Mouse (Mus musculus): ENCODE data around the gene Scnn1a.
"Not testable (repeated sequence)": the region's sequence is repeated elsewhere in the genome, so short reads cannot be mapped to it uniquely, and the experiment has no call there.

Scnn1a gene

GRCm38 (mm10) chr6:125320323-125320722 is at the start of gene Scnn1a:
TSS of gene Scnn1a (plus strand) at chr6:125320659.
- peak; percentile 71 for DNase-seq

DNA sequence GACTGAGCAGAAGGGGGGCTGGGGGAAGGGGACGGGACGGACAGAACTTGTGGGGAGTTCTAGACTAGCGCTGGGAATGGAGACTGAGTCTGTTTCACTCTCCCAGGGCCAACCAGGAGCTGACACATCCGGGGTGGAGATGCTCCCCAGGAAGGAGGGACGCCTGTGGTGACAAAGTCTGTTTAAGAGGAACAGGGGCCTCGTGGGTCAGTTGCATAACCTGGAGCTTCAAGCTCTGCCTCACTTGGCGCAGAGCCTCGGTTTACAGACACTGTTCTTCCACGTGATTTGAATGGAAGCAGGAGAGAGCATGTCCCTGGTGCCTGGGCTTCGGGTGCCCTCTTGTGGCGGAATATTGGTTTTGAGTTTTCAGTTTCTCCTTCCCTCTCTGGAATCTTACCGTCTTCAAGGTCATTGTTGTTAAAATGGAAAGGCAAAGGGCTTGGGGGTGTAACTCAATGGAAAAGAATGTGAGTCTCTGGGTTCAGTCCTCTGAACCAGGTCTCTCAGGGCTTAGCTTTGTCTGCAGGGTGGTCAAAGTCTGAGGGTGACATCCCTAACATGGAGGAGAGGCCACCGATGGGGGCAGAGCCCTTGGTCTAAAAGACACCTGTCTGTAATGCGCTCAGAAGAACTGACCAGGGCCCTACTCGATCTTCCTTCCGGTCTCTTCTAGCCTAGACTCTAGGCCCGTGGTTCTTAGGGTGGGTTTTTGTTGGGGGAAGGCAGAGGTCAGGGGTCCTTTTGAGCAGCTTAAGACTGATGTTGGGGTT is 48.8 kb upstream of the Scnn1a start:
- DNase-seq, result peak; percentile 96

GRCm38 (mm10) chr6:125272228-125272785 is 48.2 kb upstream of the Scnn1a start:
- DNase-seq, result no peak

DNA sequence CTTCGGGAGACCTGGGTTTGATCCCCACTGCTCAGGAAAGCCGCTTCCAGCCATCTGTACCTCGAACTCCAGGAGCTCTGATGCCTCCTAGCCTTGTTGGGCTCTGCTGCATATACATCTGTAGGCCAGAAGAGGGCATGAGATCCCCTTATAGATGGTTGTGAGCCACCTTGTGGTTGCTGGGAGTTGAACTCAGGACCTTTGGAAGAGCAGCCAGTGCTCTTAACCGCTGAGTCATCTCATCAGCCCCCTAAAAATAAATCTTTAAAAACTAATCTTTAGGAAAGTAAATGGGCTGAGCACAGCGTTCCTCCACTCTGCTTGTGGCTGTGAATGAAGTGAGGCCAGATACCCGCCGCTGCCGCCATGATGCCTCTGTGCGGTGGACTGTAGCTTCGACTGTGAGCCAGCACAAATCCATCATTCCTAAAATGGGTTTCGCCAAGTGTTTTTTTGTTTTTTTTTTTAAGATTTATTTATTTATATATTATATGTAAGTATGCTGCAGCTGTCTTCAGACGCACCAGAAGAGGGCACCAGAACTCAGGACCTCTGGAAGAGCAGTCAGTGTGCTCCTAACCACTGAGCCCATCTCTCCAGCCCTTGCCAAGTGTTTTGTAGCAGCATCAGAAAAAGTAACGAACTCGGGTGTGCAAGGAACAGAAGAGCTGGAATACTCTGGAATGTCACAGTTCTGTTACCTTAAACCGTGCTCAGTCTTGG is 45.5 kb upstream of the Scnn1a start:
- peak; percentile 79 for DNase-seq

GRCm38 (mm10) chr6:125279729-125280128 is 40.7 kb upstream of the Scnn1a start:
- DNase-seq, result no peak

DNA sequence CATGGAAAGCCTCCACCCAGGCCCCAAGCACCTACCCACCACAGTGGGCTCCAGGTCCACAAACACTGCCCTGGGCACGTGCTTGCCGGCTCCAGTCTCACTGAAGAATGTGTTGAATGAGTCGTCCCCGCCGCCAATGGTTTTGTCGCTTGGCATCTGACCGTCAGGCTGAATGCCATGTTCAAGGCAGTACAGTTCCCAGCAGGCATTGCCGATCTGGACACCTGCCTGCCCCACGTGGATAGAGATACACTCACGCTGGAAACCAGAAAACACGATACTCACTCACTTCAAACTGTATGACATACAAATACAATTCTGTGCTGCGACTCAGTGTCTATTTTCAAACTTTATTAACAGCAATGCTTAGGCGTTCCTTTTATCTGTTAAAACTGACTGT is 37.7 kb upstream of the Scnn1a start:
- not testable (repeated sequence) for DNase-seq

- DNase-seq, result no peak
These were observed 36.2 kb upstream of the Scnn1a start for GRCm38 (mm10) chr6:125284250-125284649.

- no peak for DNase-seq
These were observed 35.7 kb upstream of the Scnn1a start for GRCm38 (mm10) chr6:125284751-125285150.

GRCm38 (mm10) chr6:125285890-125286289 is 34.6 kb upstream of the Scnn1a start, which contains the start of gene Tuba3a:
TSS of gene Tuba3a (minus strand) at chr6:125286042.
- no peak for DNase-seq

DNA sequence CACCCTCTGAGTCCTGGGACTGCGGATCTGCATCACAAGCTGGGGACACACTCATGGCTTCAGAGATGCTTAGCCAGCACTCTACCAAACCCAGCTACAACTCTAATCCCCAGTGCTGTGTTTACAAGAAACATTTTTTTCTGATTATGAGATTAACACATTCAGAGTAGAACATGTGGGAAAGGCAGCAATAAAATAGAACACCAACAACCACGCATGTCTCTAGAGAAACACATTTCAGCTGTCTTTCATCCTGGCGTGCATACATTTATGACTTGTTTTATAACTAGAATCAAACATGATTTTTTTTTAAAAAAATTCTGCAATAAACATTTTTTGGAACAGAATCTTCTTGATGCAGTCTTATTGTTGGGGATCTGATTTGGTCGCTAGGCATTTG is 33.5 kb upstream of the Scnn1a start:
- DNase-seq, result no peak

- DNase-seq, result no peak
These were observed 31.7 kb upstream of the Scnn1a start for GRCm38 (mm10) chr6:125288730-125289129.

DNA sequence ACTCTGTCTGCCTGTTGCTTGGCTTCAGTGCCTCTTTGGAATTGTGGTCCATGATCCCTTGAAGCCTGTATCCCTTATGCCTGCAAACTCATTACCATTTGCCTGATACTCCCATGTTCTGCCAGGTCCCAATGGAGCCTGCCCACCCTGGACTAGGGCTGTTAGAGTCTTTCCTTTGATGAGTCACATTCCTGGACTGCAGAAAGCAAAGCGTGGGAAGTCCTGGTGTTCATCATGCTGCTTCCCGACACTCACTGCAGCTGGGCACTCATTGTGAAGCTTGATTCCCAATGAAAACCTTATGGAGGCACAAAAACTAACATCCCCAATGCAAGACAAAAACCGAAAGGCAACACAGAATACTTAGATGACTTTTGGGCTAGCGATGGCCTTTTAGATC is 29.1 kb upstream of the Scnn1a start:
- DNase-seq, result no peak

GRCm38 (mm10) chr6:125292256-125292655 is 28.2 kb upstream of the Scnn1a start:
- no peak for DNase-seq

GRCm38 (mm10) chr6:125294049-125294448 is 26.4 kb upstream of the Scnn1a start:
- no peak for DNase-seq

DNA sequence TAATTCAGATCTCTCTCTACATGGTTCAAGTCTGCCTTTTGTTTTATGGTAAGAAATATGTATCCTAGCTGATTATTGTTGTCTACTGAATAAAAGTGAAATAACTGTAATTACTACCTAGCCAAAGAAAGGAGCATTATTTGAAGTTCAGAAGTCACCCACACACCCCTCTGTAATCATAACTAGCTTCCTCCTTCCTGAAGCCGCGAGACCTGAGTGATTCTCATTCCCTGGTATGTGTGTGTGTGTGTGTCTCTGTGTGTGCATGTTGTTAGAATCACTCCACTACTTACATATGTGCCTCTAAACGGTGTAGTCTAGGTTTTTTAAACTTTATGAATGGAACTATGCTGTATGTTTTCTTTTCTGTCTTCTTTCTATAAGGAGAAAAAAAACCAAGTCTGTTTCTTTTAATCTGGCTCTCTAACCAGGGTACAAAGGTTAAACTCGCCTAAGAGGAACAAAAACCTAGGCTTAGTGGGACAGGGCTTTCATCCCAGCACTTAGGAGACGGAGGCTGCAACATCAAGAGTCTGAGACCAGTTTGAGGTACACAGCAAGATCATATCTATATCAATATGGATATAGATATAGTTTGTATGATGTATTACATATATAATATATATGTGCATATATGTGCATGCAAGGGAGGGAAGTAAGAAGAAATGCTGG is 23.2 kb upstream of the Scnn1a start:
- no peak for DNase-seq

GRCm38 (mm10) chr6:125300982-125301381 is 19.5 kb upstream of the Scnn1a start:
- no peak for DNase-seq

- peak; percentile 67 for DNase-seq
These were observed 18.1 kb upstream of the Scnn1a start for GRCm38 (mm10) chr6:125302231-125302982.

DNA sequence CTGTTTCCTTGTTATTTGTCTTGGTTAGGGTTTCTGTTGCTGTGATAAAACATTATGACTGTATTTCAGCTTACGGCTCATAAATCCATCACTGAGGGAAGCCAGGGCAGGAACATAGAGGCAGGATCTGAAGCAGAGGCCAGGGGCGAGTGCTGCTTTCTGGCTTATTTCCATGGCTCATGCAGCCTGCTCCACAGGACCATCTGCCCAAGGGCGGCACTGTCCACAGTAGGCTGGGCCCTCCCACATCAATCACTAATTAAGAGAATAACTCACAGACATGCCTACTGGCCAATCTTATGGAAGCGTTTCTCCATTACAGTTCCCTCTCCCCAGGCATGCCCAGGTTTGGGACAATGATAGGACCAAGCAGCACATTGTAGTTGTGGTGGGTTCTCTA is 17.2 kb upstream of the Scnn1a start:
- DNase-seq, result no peak

- not testable (repeated sequence) for DNase-seq
These were observed 16.1 kb upstream of the Scnn1a start for GRCm38 (mm10) chr6:125304408-125304807.

DNA sequence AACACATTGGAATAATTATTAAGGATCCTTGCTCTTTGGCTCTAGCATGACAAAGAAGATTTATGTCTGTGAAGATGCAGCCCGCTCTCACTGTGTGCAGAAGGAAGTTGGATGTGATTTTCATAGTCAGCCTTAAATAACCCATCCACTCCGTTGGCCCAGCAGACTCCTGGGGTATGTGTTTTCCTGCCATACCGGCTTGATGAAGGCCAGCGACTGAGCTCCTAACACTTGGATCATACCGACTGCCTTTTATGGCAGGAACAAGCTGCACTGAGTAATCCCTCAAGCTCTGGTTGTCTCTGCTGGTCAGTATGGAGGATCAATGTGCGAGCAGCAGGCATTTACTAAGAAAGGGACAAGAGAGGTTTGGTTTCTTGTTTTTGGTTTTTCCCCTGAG is 15.0 kb upstream of the Scnn1a start:
- no peak for DNase-seq

DNA sequence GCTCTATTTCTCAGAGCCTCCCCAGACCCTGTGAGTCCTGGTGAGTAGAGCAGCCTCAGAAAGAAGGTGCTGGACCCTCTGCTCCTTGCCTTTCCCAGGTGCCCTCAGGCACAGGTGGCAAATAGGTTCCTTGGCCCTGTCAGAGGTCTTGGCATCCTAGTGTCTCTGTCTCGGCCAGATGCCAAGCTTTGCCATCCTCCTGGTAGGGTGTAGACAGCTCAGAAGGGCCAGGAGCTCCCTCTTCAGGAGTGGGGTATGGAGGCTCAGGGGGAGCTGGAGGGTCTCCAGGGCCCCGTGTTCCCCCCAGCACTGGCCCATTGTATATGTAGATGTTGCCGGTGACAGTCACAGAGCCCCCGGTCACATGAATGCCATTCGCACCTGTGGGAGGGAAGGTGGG is 13.4 kb upstream of the Scnn1a start:
- no peak for DNase-seq

- DNase-seq, result no peak
These were observed 11.5 kb upstream of the Scnn1a start for GRCm38 (mm10) chr6:125308921-125309320.

DNA sequence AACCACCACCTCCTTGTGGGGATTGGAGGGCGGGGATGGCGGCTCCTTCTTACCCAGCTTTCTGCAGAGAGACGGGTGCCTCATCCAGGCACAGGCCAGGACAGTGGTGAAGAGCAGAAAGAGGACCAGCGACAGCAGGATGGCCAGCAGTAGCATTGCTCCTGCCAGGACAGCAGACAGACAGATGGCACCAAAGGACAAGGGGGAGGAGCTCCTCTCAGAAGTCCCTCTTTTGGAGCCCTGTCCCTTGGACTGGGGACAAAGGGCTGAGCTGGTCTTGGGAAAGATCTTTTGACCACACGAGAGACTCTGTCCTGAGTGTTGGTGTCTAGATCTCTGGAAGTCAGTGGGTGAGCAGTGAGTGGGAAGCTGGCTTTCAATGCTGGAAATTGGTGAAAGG is 11.1 kb upstream of the Scnn1a start:
- DNase-seq, result no peak

Data from lung, postnatal 10 days (tissue).